Mouse (Mus musculus) frontal cortex, adult 2 months (tissue): Measurements from ENCODE around the gene Snx25. TPM values are rescaled to one million over a fixed set of nuclear protein-coding genes. Genes with fewer than 3 reads are reported as not detected.
"Not testable (repeated sequence)": the region's sequence is repeated elsewhere in the genome, so short reads cannot be mapped to it uniquely, and the experiment has no call there.

ENCODE experiments used
- DNase-seq, 2 experiments: peaks; one replicate each; pipeline ENCODE4 v3.0.0; 2022; ENCODE audit warnings: low spot score in 1 of 2; ENCODE audit errors: extremely low spot score in 1 of 2
- polyA plus RNA-seq: library from polyadenylated mRNA; depleted of rRNA; stranded (reverse); fragments of >200 nt; gene quantifications from 2 replicates; pipeline ENCODE4 v1.2.3, GENCODE M21; 2012

The Snx25 gene
- polyA plus RNA-seq, 1 experiment = 26.9 TPM

GRCm38 (mm10) chr8:46137843-46138596, 13.9 kb downstream of the Snx25 start:
- peak in 1 of 2 experiments; percentile 61 for DNase-seq

DNA sequence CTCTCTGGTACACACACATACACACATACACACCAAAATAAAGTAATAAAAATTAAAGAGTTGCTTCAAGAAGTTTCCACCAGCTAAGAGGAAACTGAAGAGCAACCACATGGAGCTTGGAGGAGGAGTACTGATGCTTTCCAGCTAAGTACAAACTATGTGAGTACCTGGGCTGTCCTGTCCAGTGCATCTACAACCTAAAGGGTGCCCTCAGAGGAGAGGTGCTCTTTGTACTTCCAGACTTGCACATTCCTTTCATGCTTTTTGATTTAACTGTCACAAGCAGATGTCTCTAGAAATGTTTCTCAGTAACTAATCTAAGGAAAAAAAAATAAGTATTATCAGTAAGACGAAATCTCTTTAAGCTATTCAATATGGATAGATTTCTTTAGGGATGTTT, 14.6 kb downstream of the Snx25 start:
- no peak for DNase-seq

DNA sequence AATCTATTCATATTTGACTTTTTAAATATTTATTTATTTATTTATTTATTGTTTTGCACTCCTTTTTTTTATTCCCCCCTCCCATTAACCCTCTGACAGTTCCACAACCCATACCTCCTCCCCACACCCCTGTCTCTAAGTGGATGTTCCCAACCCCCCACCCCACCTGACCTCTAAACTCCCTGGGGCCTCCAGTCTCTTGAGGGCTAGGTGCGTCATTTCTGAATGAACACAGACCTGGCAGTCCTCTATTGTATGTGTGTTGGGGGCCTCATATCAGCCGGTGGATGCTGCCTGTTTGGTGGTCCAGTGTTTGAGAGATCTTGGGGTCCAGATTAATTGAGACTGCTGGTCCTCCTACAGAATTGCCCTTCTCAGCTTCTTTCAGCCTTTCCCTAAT, 16.4 kb downstream of the Snx25 start:
- DNase-seq = not testable (repeated sequence)

DNA sequence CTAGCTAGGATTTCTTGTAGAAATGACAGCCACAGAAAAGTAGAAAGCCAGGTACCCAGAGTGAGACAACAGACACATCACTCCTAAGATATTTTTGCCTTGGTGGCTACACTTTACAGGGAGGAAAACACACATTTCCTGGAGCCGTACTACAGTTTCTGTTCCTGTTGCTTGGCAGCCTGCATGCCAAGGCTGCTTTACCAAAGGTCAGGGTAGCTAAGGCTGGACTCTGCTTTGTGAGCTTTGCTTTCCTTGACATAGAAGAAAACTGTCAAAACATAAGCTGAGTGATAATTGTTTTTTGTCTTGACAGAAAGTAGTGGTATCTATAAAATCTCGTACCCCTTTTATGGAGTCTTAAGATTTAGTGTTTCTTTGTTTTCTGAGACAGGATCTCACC, 21.5 kb downstream of the Snx25 start:
- DNase-seq = no peak

GRCm38 (mm10) chr8:46122498-46122897, 29.5 kb downstream of the Snx25 start:
- no peak for DNase-seq

GRCm38 (mm10) chr8:46119176-46119575, 32.8 kb downstream of the Snx25 start:
- no peak for DNase-seq

- DNase-seq = peak; percentile 62 to 66
Observed at GRCm38 (mm10) chr8:46117172-46117571, 34.8 kb downstream of the Snx25 start.

GRCm38 (mm10) chr8:46113421-46114170, 38.4 kb downstream of the Snx25 start:
- DNase-seq = not testable (repeated sequence)

GRCm38 (mm10) chr8:46107690-46108089, 44.3 kb downstream of the Snx25 start:
- no peak for DNase-seq

DNA sequence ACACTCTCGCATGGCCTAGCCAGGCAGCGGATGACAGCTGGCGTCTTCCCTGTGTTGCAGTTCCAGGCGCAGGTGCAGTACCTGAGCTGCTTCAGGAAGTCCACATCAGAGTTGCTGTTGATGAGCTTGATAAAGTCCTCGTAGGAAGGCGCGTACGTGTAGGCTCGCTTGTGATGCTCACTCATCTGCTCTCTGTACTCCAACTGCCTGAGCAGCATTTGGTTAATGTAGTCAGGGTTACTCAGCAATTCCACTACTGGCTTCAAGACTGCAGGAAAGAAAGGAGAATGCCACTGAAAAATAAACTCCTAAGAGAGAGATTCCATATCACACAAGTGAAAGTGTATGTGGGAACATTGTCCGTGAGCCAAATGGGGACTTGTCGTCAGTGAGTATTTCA, 48.5 kb downstream of the Snx25 start:
- DNase-seq = no peak

DNA sequence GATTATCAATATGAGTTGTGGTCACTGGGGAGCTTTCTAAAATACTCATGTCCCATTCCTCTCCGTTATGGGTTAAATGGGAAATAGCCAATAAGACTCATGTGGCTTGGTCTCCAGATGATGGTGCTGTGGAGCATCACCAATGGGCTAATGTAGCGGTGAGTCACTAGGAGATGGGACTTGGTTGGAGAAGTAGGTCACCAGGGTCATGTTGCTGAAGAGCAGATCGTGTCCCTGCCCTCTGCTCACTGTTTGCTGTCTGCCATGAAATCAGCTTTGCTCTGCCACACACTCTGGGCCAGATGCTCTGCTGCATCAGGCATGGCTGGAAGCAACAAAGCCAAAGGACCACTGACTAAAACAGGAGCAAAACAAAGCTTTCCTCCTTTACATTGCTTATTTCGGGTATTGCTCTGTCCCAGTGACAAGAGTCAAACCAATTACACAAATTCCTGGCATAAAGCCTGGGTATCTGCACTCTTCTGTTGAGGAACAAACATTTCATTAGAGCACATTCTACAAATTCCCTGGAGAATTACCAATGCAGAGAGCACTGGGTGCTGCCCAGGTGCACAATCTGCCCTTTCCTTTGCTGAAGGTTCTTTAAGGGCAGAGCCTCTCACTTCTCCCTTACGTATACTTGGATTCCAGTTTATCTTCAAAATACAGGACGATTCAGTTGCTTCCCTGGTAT, 59.1 kb downstream of the Snx25 start:
- DNase-seq = no peak

GRCm38 (mm10) chr8:46083141-46083540, 68.8 kb downstream of the Snx25 start:
- no peak for DNase-seq

DNA sequence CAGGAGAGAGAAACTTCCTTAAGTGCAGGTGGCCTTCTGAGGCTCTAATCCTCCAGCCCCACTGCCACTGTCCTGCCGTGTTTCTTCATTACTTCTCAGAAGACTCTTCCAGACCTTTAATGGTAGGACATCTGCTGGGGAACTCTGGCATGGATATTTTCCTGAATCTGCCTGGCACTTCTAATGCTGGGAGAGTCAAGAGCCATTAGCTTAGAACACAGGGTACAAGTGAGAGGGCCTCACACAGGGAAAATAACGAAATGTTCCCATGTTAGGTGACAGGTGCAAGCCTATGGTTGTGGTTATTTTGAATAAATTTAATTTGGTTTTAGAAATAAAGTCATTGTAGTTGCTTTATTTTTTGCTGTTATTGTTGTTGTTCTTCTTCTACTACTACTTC, 70.9 kb downstream of the Snx25 start:
- no peak for DNase-seq

- DNase-seq = no peak
Observed at GRCm38 (mm10) chr8:46078866-46079265, 73.1 kb downstream of the Snx25 start.

DNA sequence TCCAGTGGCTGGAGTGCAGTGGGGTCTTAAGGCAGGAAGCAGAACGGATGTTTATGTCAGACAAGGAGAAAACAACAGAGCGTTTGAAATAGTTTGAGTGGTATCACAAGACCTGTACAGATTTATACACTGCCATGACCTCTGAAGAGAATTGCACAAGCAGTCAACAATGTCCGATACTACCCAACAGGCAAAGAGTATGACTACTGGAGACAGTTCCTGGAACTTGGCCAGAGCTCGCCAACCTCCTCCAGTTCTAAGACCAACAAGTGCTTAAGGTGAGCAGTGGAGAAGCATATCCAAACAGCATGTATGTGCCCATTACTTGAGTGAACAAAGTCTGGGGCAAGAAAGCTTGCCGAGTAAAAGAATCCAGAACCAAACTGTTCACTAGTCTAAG, 76.7 kb downstream of the Snx25 start:
- DNase-seq = no peak

- no peak for DNase-seq
Observed at GRCm38 (mm10) chr8:46073540-46074140, 78.3 kb downstream of the Snx25 start.

- DNase-seq = no peak
Observed at GRCm38 (mm10) chr8:46072798-46073197, 79.2 kb downstream of the Snx25 start.

- DNase-seq = peak; percentile 4 to 44
Observed at GRCm38 (mm10) chr8:46040260-46040659, 111.7 kb downstream of the Snx25 start.

- DNase-seq = no peak
Observed at GRCm38 (mm10) chr8:46039666-46040065, 112.3 kb downstream of the Snx25 start.

DNA sequence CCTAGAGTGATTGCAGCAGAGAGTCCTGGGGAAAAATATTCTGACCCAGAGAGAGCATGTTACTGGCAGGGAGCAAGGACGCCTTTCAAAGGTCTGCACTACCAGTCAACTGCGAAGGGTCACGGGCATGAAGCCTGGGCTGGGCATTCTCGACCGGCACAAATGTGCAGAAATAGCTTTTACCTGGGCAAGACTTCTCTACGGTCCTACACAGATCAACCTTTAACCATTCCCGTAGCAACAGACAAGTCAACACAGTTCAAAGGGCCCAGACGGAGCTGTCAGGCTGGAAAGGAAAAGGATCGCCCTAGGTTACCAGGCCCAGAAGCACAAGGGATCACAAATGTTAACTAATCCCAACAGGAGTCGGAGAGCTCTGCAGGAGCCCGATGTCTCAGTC, 115.7 kb downstream of the Snx25 start:
- no peak for DNase-seq

DNA sequence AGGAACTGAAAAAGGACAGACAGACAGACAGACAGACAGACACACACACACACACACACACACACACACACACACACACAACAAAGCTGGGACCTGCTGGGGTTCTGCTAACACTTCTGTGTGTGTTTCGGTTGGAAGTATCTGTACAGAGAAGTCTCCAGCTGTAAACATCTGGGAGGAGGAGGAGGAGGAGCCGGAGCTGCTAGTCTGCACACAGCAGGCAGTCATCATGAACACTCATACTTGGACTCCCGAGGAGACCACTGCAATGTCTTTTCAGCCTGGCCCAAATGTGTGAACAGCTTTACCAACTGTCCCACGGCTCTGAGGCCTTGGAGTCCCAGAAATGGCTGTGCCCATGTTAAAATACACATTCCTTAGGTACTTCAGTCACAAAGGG, 127.6 kb downstream of the Snx25 start:
- DNase-seq = no peak
